Mouse (Mus musculus): Measurements from ENCODE around the gene Vps36. TPM values are rescaled to one million over a fixed set of nuclear protein-coding genes. Genes with fewer than 3 reads are reported as not detected.

Vps36 gene
- polyA plus RNA-seq, 1 experiment from 2014 or later = 47.3 TPM

GRCm38 (mm10) chr8:22197914-22198313 is 5.3 kb downstream of the Vps36 start:
- no peak for ATAC-seq (ENCODE audit: low read depth)
- no peak overlapping the region for H3K4me2 ChIP-seq (ENCODE audit: low read depth, low read length)
- no peaks in the 10 kb centered on the region for H3K9me3 ChIP-seq (ENCODE audit: control insufficient read depth, low read length)
- H3K4me3 ChIP-seq (ENCODE audit: low read length) = no peak overlapping the region
- peaks cover 9% of the 10 kb centered on the region for H3K4me1 ChIP-seq (replicated peaks; ENCODE audit: control insufficient read depth, insufficient read depth, low read length)
- 83% methylated on average over 6 of the region's 6 CpGs for WGBS
- H3K27ac ChIP-seq (ENCODE audit: low read length) = no peak overlapping the region
- H3K36me3 ChIP-seq (ENCODE audit: control insufficient read depth, insufficient read depth, low read length) = peaks cover 18% of the 10 kb centered on the region
- H3K9ac ChIP-seq (ENCODE audit: low read length) = no peak overlapping the region
- H3K27me3 ChIP-seq (ENCODE audit: control insufficient read depth, insufficient read depth, low read depth, low read length) = no peaks in the 10 kb centered on the region

- 98% methylated on average over 8 of the region's 8 CpGs for WGBS
- H3K4me2 ChIP-seq (ENCODE audit: low read depth, low read length) = no peak overlapping the region
- no peaks in the 10 kb centered on the region for H3K9me3 ChIP-seq (ENCODE audit: control insufficient read depth, low read length)
- ATAC-seq (ENCODE audit: low read depth) = no peak
- H3K27ac ChIP-seq (ENCODE audit: low read length) = no peak overlapping the region
- no peak overlapping the region for H3K9ac ChIP-seq (ENCODE audit: low read length)
- no peaks in the 10 kb centered on the region for H3K27me3 ChIP-seq (ENCODE audit: control insufficient read depth, insufficient read depth, low read depth, low read length)
- H3K4me1 ChIP-seq (replicated peaks; ENCODE audit: control insufficient read depth, insufficient read depth, low read length) = peaks cover 6% of the 10 kb centered on the region
- H3K36me3 ChIP-seq (ENCODE audit: control insufficient read depth, insufficient read depth, low read length) = peaks cover 20% of the 10 kb centered on the region
- no peak overlapping the region for H3K4me3 ChIP-seq (ENCODE audit: low read length)
Measured at GRCm38 (mm10) chr8:22199481-22199880, 6.9 kb downstream of the Vps36 start.

- H3K9ac ChIP-seq (ENCODE audit: low read length) = no peak overlapping the region
- H3K27me3 ChIP-seq (ENCODE audit: control insufficient read depth, insufficient read depth, low read depth, low read length) = no peaks in the 10 kb centered on the region
- H3K9me3 ChIP-seq (ENCODE audit: control insufficient read depth, low read length) = no peaks in the 10 kb centered on the region
- peaks cover 5% of the 10 kb centered on the region; the same call in 1 of the 2 replicates for H3K4me1 ChIP-seq (replicated peaks; ENCODE audit: control insufficient read depth, insufficient read depth, low read length)
- peak overlapping the region; percentile 63; the same call in 1 of the 2 replicates for H3K27ac ChIP-seq (ENCODE audit: low read length)
- WGBS = 67% methylated on average over 4 of the region's 4 CpGs
- no peak for ATAC-seq (ENCODE audit: low read depth)
- no peak overlapping the region for H3K4me2 ChIP-seq (ENCODE audit: low read depth, low read length)
- peaks cover 17% of the 10 kb centered on the region for H3K36me3 ChIP-seq (ENCODE audit: control insufficient read depth, insufficient read depth, low read length)
- no peak overlapping the region for H3K4me3 ChIP-seq (ENCODE audit: low read length)
Measured at GRCm38 (mm10) chr8:22207535-22207934, 14.9 kb downstream of the Vps36 start.

- Histone ChIP-seq H3K4me2 (ENCODE audit: low read depth, low read length) (no peak overlapping the region), H3K27me3 (ENCODE audit: control insufficient read depth, insufficient read depth, low read depth, low read length) (no peaks in the 10 kb centered on the region), H3K36me3 (ENCODE audit: control insufficient read depth, insufficient read depth, low read length) (peaks cover 21% of the 10 kb centered on the region), H3K27ac (ENCODE audit: low read length) (peak overlapping the region; percentile 70), H3K9me3 (ENCODE audit: control insufficient read depth, low read length) (no peaks in the 10 kb centered on the region), H3K4me1 (replicated peaks; ENCODE audit: control insufficient read depth, insufficient read depth, low read length) (peaks cover 5% of the 10 kb centered on the region; the same call in 1 of the 2 replicates), H3K9ac (ENCODE audit: low read length) (no peak overlapping the region), H3K4me3 (ENCODE audit: low read length) (no peak overlapping the region)
- WGBS = 11% methylated on average over 5 of the region's 5 CpGs
- ATAC-seq (ENCODE audit: low read depth) = peak; percentile 87
Measured at GRCm38 (mm10) chr8:22209012-22209411, 16.4 kb downstream of the Vps36 start.

- Histone ChIP-seq H3K27ac (ENCODE audit: low read length) (no peak overlapping the region), H3K36me3 (ENCODE audit: control insufficient read depth, insufficient read depth, low read length) (peaks cover 35% of the 10 kb centered on the region), H3K4me2 (ENCODE audit: low read depth, low read length) (no peak overlapping the region), H3K4me3 (ENCODE audit: low read length) (no peak overlapping the region), H3K9me3 (ENCODE audit: control insufficient read depth, low read length) (no peaks in the 10 kb centered on the region), H3K27me3 (ENCODE audit: control insufficient read depth, insufficient read depth, low read depth, low read length) (no peaks in the 10 kb centered on the region), H3K4me1 (replicated peaks; ENCODE audit: control insufficient read depth, insufficient read depth, low read length) (no peaks in the 10 kb centered on the region), H3K9ac (ENCODE audit: low read length) (no peak overlapping the region)
- WGBS = 89% methylated on average over 10 of the region's 10 CpGs
- ATAC-seq (ENCODE audit: low read depth) = no peak
Measured at GRCm38 (mm10) chr8:22214826-22215225, 22.2 kb downstream of the Vps36 start.

GRCm38 (mm10) chr8:22226361-22226760 is 33.8 kb downstream of the Vps36 start:
- Histone ChIP-seq H3K4me2 (ENCODE audit: low read depth, low read length) (peak overlapping the region; percentile 96), H3K4me1 (replicated peaks; ENCODE audit: control insufficient read depth, insufficient read depth, low read length) (peaks cover 9% of the 10 kb centered on the region), H3K27ac (ENCODE audit: low read length) (peak overlapping the region; percentile 64), H3K9ac (ENCODE audit: low read length) (no peak overlapping the region; the same call in 1 of the 2 replicates), H3K9me3 (ENCODE audit: control insufficient read depth, low read length) (no peaks in the 10 kb centered on the region; the same call in 1 of the 2 replicates), H3K4me3 (ENCODE audit: low read length) (no peak overlapping the region), H3K27me3 (ENCODE audit: control insufficient read depth, insufficient read depth, low read depth, low read length) (no peaks in the 10 kb centered on the region), H3K36me3 (ENCODE audit: control insufficient read depth, insufficient read depth, low read length) (peaks cover 16% of the 10 kb centered on the region)
- peak; percentile 36; the same call in 1 of the 2 replicates for ATAC-seq (ENCODE audit: low read depth)
- 42% methylated on average over 8 of the region's 8 CpGs for WGBS

GRCm38 (mm10) chr8:22227061-22227877 is 34.7 kb downstream of the Vps36 start, which contains the start of gene Thsd1:
Gene Thsd1 (plus strand): TSS chr8:22227313.
- H3K36me3 ChIP-seq (ENCODE audit: control insufficient read depth, insufficient read depth, low read length) = peaks cover 8% of the 10 kb centered on the region
- peak; percentile 94 for ATAC-seq (ENCODE audit: low read depth)
- H3K27ac ChIP-seq (ENCODE audit: low read length) = peak within 1 kb of the TSS; percentile 72
- peak within 1 kb of the TSS; percentile 75 for H3K9ac ChIP-seq (ENCODE audit: low read length)
- peak within 1 kb of the TSS; percentile 96 for H3K4me2 ChIP-seq (ENCODE audit: low read depth, low read length)
- H3K4me1 ChIP-seq (replicated peaks; ENCODE audit: control insufficient read depth, insufficient read depth, low read length) = peaks cover 9% of the 10 kb centered on the region
- H3K9me3 ChIP-seq (ENCODE audit: control insufficient read depth, low read length) = no peaks in the 10 kb centered on the region
- peak within 1 kb of the TSS; percentile 72 for H3K4me3 ChIP-seq (ENCODE audit: low read length)
- WGBS = under 1% methylated on average over 34 of the region's 39 CpGs
- H3K27me3 ChIP-seq (ENCODE audit: control insufficient read depth, insufficient read depth, low read depth, low read length) = no peaks in the 10 kb centered on the region

- Histone ChIP-seq H3K4me2 (ENCODE audit: low read depth, low read length) (peak overlapping the region; percentile 49), H3K4me1 (replicated peaks; ENCODE audit: control insufficient read depth, insufficient read depth, low read length) (peaks cover 9% of the 10 kb centered on the region), H3K9ac (ENCODE audit: low read length) (peak overlapping the region; percentile 75), H3K27ac (ENCODE audit: low read length) (peak overlapping the region; percentile 72), H3K4me3 (ENCODE audit: low read length) (peak overlapping the region; percentile 72), H3K36me3 (ENCODE audit: control insufficient read depth, insufficient read depth, low read length) (peaks cover under 1% of the 10 kb centered on the region; the same call in 1 of the 2 replicates), H3K27me3 (ENCODE audit: control insufficient read depth, insufficient read depth, low read depth, low read length) (no peaks in the 10 kb centered on the region), H3K9me3 (ENCODE audit: control insufficient read depth, low read length) (no peaks in the 10 kb centered on the region)
- no peak for ATAC-seq (ENCODE audit: low read depth)
- 36% methylated on average over 7 of the region's 7 CpGs for WGBS
Measured at GRCm38 (mm10) chr8:22228621-22229020, 36.0 kb downstream of the Vps36 start.

- 78% methylated on average over 9 of the region's 9 CpGs for WGBS
- Histone ChIP-seq H3K4me2 (ENCODE audit: low read depth, low read length) (no peak overlapping the region), H3K27ac (ENCODE audit: low read length) (no peak overlapping the region), H3K4me1 (replicated peaks; ENCODE audit: control insufficient read depth, insufficient read depth, low read length) (no peaks in the 10 kb centered on the region), H3K27me3 (ENCODE audit: control insufficient read depth, insufficient read depth, low read depth, low read length) (no peaks in the 10 kb centered on the region), H3K9me3 (ENCODE audit: control insufficient read depth, low read length) (no peaks in the 10 kb centered on the region), H3K4me3 (ENCODE audit: low read length) (no peak overlapping the region), H3K36me3 (ENCODE audit: control insufficient read depth, insufficient read depth, low read length) (no peaks in the 10 kb centered on the region), H3K9ac (ENCODE audit: low read length) (no peak overlapping the region)
- no peak for ATAC-seq (ENCODE audit: low read depth)
Measured at GRCm38 (mm10) chr8:22242986-22243385, 50.4 kb downstream of the Vps36 start.
